ENCODE assay signal across 8 mouse cellular contexts in genomic region chr12:110889036-110890020, GRCm38 (mm10). TPM values are rescaled to one million over a fixed set of nuclear protein-coding genes. Genes with fewer than 3 reads are reported as not detected.
DNase-seq lines count a peak whose midpoint lies in the region; ATAC-seq and TF ChIP-seq lines count a peak whose summit lies in the region.

TSS of gene Cinp (minus strand) at chr12:110889145.
TSS of gene Tecpr2 (plus strand) at chr12:110889264.

- no peaks in the 10 kb centered on the region; the same call in 1 of the 2 replicates for H3K36me3 ChIP-seq in embryonic facial prominence, embryonic 14.5 days (ENCODE audit: control insufficient read depth, insufficient read depth, low read length)
- no peaks in the 10 kb centered on the region for H3K36me3 ChIP-seq in heart, adult 2 months (ENCODE audit: control insufficient read depth, insufficient read depth, low read length)
- no peaks in the 10 kb centered on the region for H3K36me3 ChIP-seq in limb, embryonic 13.5 days
- no peaks in the 10 kb centered on the region for H3K36me3 ChIP-seq in midbrain, embryonic 16.5 days (ENCODE audit: control insufficient read depth, insufficient read depth, low read length)

- peaks cover 11% of the 10 kb centered on the region; the same call in 1 of the 2 replicates for H3K4me1 ChIP-seq in embryonic facial prominence, embryonic 14.5 days (ENCODE audit: control insufficient read depth, insufficient read depth, low read length)
- peaks cover 5% of the 10 kb centered on the region for H3K4me1 ChIP-seq in heart, adult 2 months (ENCODE audit: control insufficient read depth, insufficient read depth, low read length)
- H3K4me1 ChIP-seq in limb, embryonic 13.5 days: peaks cover 18% of the 10 kb centered on the region
- H3K4me1 ChIP-seq in midbrain, embryonic 16.5 days (ENCODE audit: control insufficient read depth, insufficient read depth, low read length): peaks cover 22% of the 10 kb centered on the region

- peak within 1 kb of the TSS; percentile 64 for H3K4me2 ChIP-seq in embryonic facial prominence, embryonic 14.5 days (ENCODE audit: low read depth, low read length)
- peak within 1 kb of the TSS; percentile 95 for H3K4me2 ChIP-seq in limb, embryonic 13.5 days (replicated peaks)
- peak within 1 kb of the TSS; percentile 92 for H3K4me2 ChIP-seq in midbrain, embryonic 16.5 days (ENCODE audit: low read length)

- peaks cover 1% of the 10 kb centered on the region; the same call in 1 of the 2 replicates for H3K79me2 ChIP-seq in heart, adult 2 months (replicated peaks; ENCODE audit: control insufficient read depth, insufficient read depth, low read length)

- peak; percentile 99 for ATAC-seq in embryonic facial prominence, embryonic 14.5 days (ENCODE audit: low read depth)
- peak; percentile 99 for ATAC-seq in limb, embryonic 13.5 days (ENCODE audit: low FRiP score, low read depth)
- ATAC-seq in midbrain, embryonic 16.5 days: peak; percentile 99

- under 1% methylated on average over 36 of the region's 74 CpGs for WGBS in embryonic facial prominence, embryonic 14.5 days
- under 1% methylated on average over 72 of the region's 74 CpGs for WGBS in heart, adult 2 months
- WGBS in limb, embryonic 13.5 days: under 1% methylated on average over 55 of the region's 74 CpGs
- under 1% methylated on average over 63 of the region's 74 CpGs for WGBS in midbrain, embryonic 16.5 days

- H3K9ac ChIP-seq in embryonic facial prominence, embryonic 14.5 days (ENCODE audit: low read depth, low read length): peak within 1 kb of the TSS; percentile 87
- H3K9ac ChIP-seq in heart, adult 2 months (ENCODE audit: low read depth, low read length): peak within 1 kb of the TSS; percentile 79
- H3K9ac ChIP-seq in limb, embryonic 13.5 days: peak within 1 kb of the TSS; percentile 84
- H3K9ac ChIP-seq in midbrain, embryonic 16.5 days (ENCODE audit: low read depth, low read length): peak within 1 kb of the TSS; percentile 90

- no peak for TF ChIP-seq CTCF in heart, adult 2 months (IDR thresholded peaks at IDR 0.05)

- intact Hi-C loops in heart, adult 2 months (cut with DNase I): no loop called here

- TF ChIP-seq EP300 in heart, adult 2 months (IDR thresholded peaks at IDR 0.05; ENCODE audit: insufficient read depth, low read depth, low read length): 0 out of 2 replicates have a peak, but pooled peaks have one; percentile 36

- no peaks in the 10 kb centered on the region for H3K9me3 ChIP-seq in embryonic facial prominence, embryonic 14.5 days (ENCODE audit: control insufficient read depth, low read length)
- H3K9me3 ChIP-seq in limb, embryonic 13.5 days: no peaks in the 10 kb centered on the region
- no peaks in the 10 kb centered on the region for H3K9me3 ChIP-seq in midbrain, embryonic 16.5 days (replicated peaks; ENCODE audit: control insufficient read depth, low read length, poor library complexity, severe bottlenecking)

- H3K27ac ChIP-seq in embryonic facial prominence, embryonic 14.5 days (replicated peaks; ENCODE audit: low read depth, low read length): peak within 1 kb of the TSS; percentile 83
- H3K27ac ChIP-seq in heart, adult 2 months: peak within 1 kb of the TSS; percentile 77
- H3K27ac ChIP-seq in limb, embryonic 13.5 days: peak within 1 kb of the TSS; percentile 79
- H3K27ac ChIP-seq in midbrain, embryonic 16.5 days (ENCODE audit: low read length): peak within 1 kb of the TSS; percentile 91

- H3K4me3 ChIP-seq in embryonic facial prominence, embryonic 14.5 days (ENCODE audit: low read depth, low read length): peak within 1 kb of the TSS; percentile 72
- peak within 1 kb of the TSS; percentile 86 for H3K4me3 ChIP-seq in heart, adult 2 months
- peak within 1 kb of the TSS; percentile 82 for H3K4me3 ChIP-seq in limb, embryonic 13.5 days
- H3K4me3 ChIP-seq in midbrain, embryonic 16.5 days (ENCODE audit: low read depth, low read length): peak within 1 kb of the TSS; percentile 69

- peak; percentile 61 for TF ChIP-seq POLR2A in heart, adult 2 months (IDR thresholded peaks at IDR 0.05; ENCODE audit: insufficient read depth, low read depth, low read length)

- peak; percentile 98 for DNase-seq in 3T3-L1 (ENCODE audit: low read depth, low spot score)
- peak; percentile 73 to 92 for DNase-seq in adrenal gland, postnatal 4 days (ENCODE audit: low spot score in 2 of 2)
- peak; percentile 100 for DNase-seq in embryonic facial prominence, embryonic 14.5 days (ENCODE audit: low spot score)
- peak; percentile 96 to 98 for DNase-seq in heart, adult 2 months
- DNase-seq in kidney, adult 8-10 months: peak; percentile 95 to 97
- peak; percentile 93 to 98 for DNase-seq in spleen, postnatal 10 days (ENCODE audit: low spot score in 2 of 2)

- no peaks in the 10 kb centered on the region for H3K27me3 ChIP-seq in embryonic facial prominence, embryonic 14.5 days (replicated peaks; ENCODE audit: control insufficient read depth, insufficient read depth, low read length)
- no peaks in the 10 kb centered on the region for H3K27me3 ChIP-seq in heart, adult 2 months (ENCODE audit: control insufficient read depth, insufficient read depth, low read length)
- no peaks in the 10 kb centered on the region for H3K27me3 ChIP-seq in limb, embryonic 13.5 days
- H3K27me3 ChIP-seq in midbrain, embryonic 16.5 days (ENCODE audit: control insufficient read depth, insufficient read depth, low read depth, low read length): no peaks in the 10 kb centered on the region

RNA-seq across cellular contexts. Expression of gene Cinp, which starts in this region (rescaled TPM):
- total RNA-seq in adrenal gland, postnatal 4 days (2021): 10 to 100 TPM; 49.7 to 51.0 TPM
- 74.7 and 75.0 TPM in 2 replicates for polyA plus RNA-seq in embryonic facial prominence, embryonic 14.5 days (2014; fragmentation: Nextera tagmentation; extraction: Ambion mirVana)
- total RNA-seq in heart, adult 2 months (2021): 10 to 100 TPM; 27.3 to 31.1 TPM
- 27.1 and 30.1 TPM in 2 replicates for polyA plus RNA-seq in heart, adult 2 months (2012; rRNA removed)
- polyA plus RNA-seq in limb, embryonic 13.5 days (2015; fragmentation: Nextera tagmentation; extraction: Ambion mirVana): 69.0 and 73.4 TPM in 2 replicates
- 84.2 and 90.0 TPM in 2 replicates for polyA plus RNA-seq in midbrain, embryonic 16.5 days (2015; fragmentation: Nextera tagmentation; extraction: Ambion mirVana)

RNA-seq across cellular contexts. Expression of gene Tecpr2, which starts in this region (rescaled TPM):
- total RNA-seq in adrenal gland, postnatal 4 days (2021): 10 to 100 TPM; 10.4 to 11.0 TPM
- 4.3 TPM in 2 replicates for polyA plus RNA-seq in embryonic facial prominence, embryonic 14.5 days (2014; fragmentation: Nextera tagmentation; extraction: Ambion mirVana)
- 1 to 10 TPM; 5.1 to 5.2 TPM for total RNA-seq in heart, adult 2 months (2021)
- polyA plus RNA-seq in heart, adult 2 months (2012; rRNA removed): 3.6 and 5.9 TPM in 2 replicates
- polyA plus RNA-seq in limb, embryonic 13.5 days (2015; fragmentation: Nextera tagmentation; extraction: Ambion mirVana): 4.4 and 4.9 TPM in 2 replicates
- 7.9 and 8.4 TPM in 2 replicates for polyA plus RNA-seq in midbrain, embryonic 16.5 days (2015; fragmentation: Nextera tagmentation; extraction: Ambion mirVana)

Comparison
In these comparisons a context has a peak if more than half of its experiments do, and no peak if none do; other contexts are left out.
1. Peak in every context shown above with its lines: DNase-seq, ATAC-seq, H3K4me3 ChIP-seq and H3K27ac ChIP-seq.